Mouse (Mus musculus): ENCODE results near the gene Nceh1. TPM values are rescaled to one million over a fixed set of nuclear protein-coding genes. Genes with fewer than 3 reads are reported as not detected.

Gene Nceh1
- 18.2 and 32.5 TPM in 2 replicates for total RNA-seq (2014; rRNA removed)
- polyA plus RNA-seq (2012; rRNA removed) = 7.9 and 8.9 TPM in 2 replicates

DNA sequence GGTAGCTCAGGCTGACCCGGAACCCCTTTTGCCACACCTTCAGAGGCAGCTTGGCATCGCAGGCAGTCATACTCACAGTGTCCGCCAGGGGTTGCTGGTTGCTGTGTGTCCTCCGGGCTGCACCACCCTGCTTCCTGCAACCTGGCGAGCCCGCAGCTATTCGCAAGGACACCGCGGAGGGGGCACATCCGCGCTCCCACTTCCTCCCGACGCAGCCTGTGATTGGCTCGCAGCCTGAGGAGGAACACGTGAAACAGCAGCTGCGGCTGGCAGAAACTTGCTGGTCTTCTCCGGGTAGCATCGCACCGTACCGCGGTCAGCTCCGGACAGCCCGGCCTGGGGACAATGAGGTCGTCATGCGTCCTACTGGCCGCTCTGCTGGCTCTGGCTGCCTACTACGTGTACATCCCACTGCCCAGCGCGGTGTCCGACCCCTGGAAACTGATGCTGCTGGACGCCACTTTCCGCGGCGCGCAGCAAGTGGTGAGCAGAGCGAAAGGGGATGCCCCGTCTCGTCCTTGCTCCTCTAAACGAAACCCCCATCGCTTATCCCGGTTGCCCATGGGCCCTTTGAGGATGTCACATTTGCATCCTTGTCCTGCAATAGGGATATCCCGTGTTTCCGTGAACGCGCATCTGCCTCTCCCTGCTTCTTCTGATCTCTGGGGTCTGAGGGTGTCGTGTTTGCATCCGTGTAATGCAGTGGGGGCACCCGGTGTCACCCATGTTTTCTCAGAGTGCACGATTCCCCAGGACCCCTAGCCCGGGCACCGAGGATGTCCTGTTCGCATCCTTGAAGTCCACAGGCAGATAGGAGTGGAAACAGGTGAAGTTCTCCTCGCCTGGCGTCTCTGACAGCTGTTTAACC, at the start of gene Nceh1:
Gene Nceh1, plus strand, starts transcription at position 233 of the 868 bp plus-strand sequence.
- H3K36me3 ChIP-seq (ENCODE audit: control insufficient read depth, insufficient read depth, low read length) = no peaks in the 10 kb centered on the region
- peak; percentile 80 for DNase-seq (ENCODE audit: extremely low read depth, low read depth, low spot score)

GRCm38 (mm10) chr3:27140101-27140500, 42.7 kb upstream of the Nceh1 start:
- H3K79me2 ChIP-seq (ENCODE audit: control insufficient read depth, insufficient read depth, low read length) = no peaks in the 10 kb centered on the region
- peaks cover 3% of the 10 kb centered on the region; the same call in 1 of the 2 replicates for H3K4me1 ChIP-seq (ENCODE audit: control insufficient read depth, insufficient read depth, low read length)
- H3K36me3 ChIP-seq (ENCODE audit: control insufficient read depth, insufficient read depth, low read length) = peaks cover 2% of the 10 kb centered on the region; the same call in 1 of the 2 replicates
- 91% methylated on average over 8 of the region's 8 CpGs for WGBS
- no peak for TF ChIP-seq CTCF (IDR thresholded peaks at IDR 0.05; ENCODE audit: low read depth, low read length)
- TF ChIP-seq POLR2A (IDR thresholded peaks at IDR 0.05; ENCODE audit: extremely low read depth, insufficient read depth, low read length) = no peak
- no peak for DNase-seq (ENCODE audit: extremely low read depth, low read depth, low spot score)
- H3K4me3 ChIP-seq (ENCODE audit: insufficient read depth, low read depth, low read length) = no peak overlapping the region
- no peak overlapping the region for H3K9ac ChIP-seq (ENCODE audit: low read depth, low read length)
- H3K27me3 ChIP-seq (ENCODE audit: control insufficient read depth, insufficient read depth, low read length) = no peaks in the 10 kb centered on the region
- H3K27ac ChIP-seq (replicated peaks; ENCODE audit: insufficient read depth, low read depth, low read length) = no peak overlapping the region

More for the DNA sequence above, at the start of gene Nceh1:
- TF ChIP-seq CTCF (IDR thresholded peaks at IDR 0.05; ENCODE audit: low read depth, low read length) (peak; percentile 99), POLR2A (IDR thresholded peaks at IDR 0.05; ENCODE audit: extremely low read depth, insufficient read depth, low read length) (peak; percentile 46; the same call in 1 of the 2 replicates)
- no peaks in the 10 kb centered on the region for H3K27me3 ChIP-seq (ENCODE audit: control insufficient read depth, insufficient read depth, low read length)
- H3K4me3 ChIP-seq (ENCODE audit: insufficient read depth, low read depth, low read length) = peak within 1 kb of the TSS; percentile 77
- H3K79me2 ChIP-seq (ENCODE audit: control insufficient read depth, insufficient read depth, low read length) = peaks cover 9% of the 10 kb centered on the region; the same call in 1 of the 2 replicates
- H3K9ac ChIP-seq (ENCODE audit: low read depth, low read length) = peak within 1 kb of the TSS; percentile 81
- H3K27ac ChIP-seq (replicated peaks; ENCODE audit: insufficient read depth, low read depth, low read length) = peak within 1 kb of the TSS; percentile 30
- WGBS = under 1% methylated on average over 54 of the region's 54 CpGs
- H3K4me1 ChIP-seq (ENCODE audit: control insufficient read depth, insufficient read depth, low read length) = peaks cover 8% of the 10 kb centered on the region; the same call in 1 of the 2 replicates

GRCm38 (mm10) chr3:27143570-27143969, 39.2 kb upstream of the Nceh1 start:
- no peaks in the 10 kb centered on the region for H3K79me2 ChIP-seq (ENCODE audit: control insufficient read depth, insufficient read depth, low read length)
- no peak overlapping the region for H3K27ac ChIP-seq (replicated peaks; ENCODE audit: insufficient read depth, low read depth, low read length)
- DNase-seq (ENCODE audit: extremely low read depth, low read depth, low spot score) = no peak
- H3K9ac ChIP-seq (ENCODE audit: low read depth, low read length) = no peak overlapping the region
- H3K4me1 ChIP-seq (ENCODE audit: control insufficient read depth, insufficient read depth, low read length) = peaks cover 3% of the 10 kb centered on the region; the same call in 1 of the 2 replicates
- TF ChIP-seq CTCF (IDR thresholded peaks at IDR 0.05; ENCODE audit: low read depth, low read length) (no peak), POLR2A (IDR thresholded peaks at IDR 0.05; ENCODE audit: extremely low read depth, insufficient read depth, low read length) (no peak)
- WGBS = 92% methylated on average over 7 of the region's 7 CpGs
- no peaks in the 10 kb centered on the region for H3K36me3 ChIP-seq (ENCODE audit: control insufficient read depth, insufficient read depth, low read length)
- H3K4me3 ChIP-seq (ENCODE audit: insufficient read depth, low read depth, low read length) = no peak overlapping the region
- H3K27me3 ChIP-seq (ENCODE audit: control insufficient read depth, insufficient read depth, low read length) = no peaks in the 10 kb centered on the region

- Histone ChIP-seq H3K27me3 (ENCODE audit: control insufficient read depth, insufficient read depth, low read length) (no peaks in the 10 kb centered on the region), H3K9ac (ENCODE audit: low read depth, low read length) (peak overlapping the region; percentile 63), H3K27ac (replicated peaks; ENCODE audit: insufficient read depth, low read depth, low read length) (peak overlapping the region; percentile 53), H3K4me3 (ENCODE audit: insufficient read depth, low read depth, low read length) (no peak overlapping the region), H3K79me2 (ENCODE audit: control insufficient read depth, insufficient read depth, low read length) (no peaks in the 10 kb centered on the region), H3K4me1 (ENCODE audit: control insufficient read depth, insufficient read depth, low read length) (peaks cover 3% of the 10 kb centered on the region; the same call in 1 of the 2 replicates), H3K36me3 (ENCODE audit: control insufficient read depth, insufficient read depth, low read length) (no peaks in the 10 kb centered on the region)
- 0 out of 2 replicates have a peak, but pooled peaks have one; percentile 18 for TF ChIP-seq POLR2A (IDR thresholded peaks at IDR 0.05; ENCODE audit: extremely low read depth, insufficient read depth, low read length)
- TF ChIP-seq CTCF (IDR thresholded peaks at IDR 0.05; ENCODE audit: low read depth, low read length) = peak; percentile 6; the same call in 1 of the 2 replicates
- DNase-seq (ENCODE audit: extremely low read depth, low read depth, low spot score) = peak; percentile 99
- whole genome bisulfite sequencing = 9% methylated on average over 7 of the region's 7 CpGs
These were observed 37.0 kb upstream of the Nceh1 start for GRCm38 (mm10) chr3:27145733-27146132.

DNA sequence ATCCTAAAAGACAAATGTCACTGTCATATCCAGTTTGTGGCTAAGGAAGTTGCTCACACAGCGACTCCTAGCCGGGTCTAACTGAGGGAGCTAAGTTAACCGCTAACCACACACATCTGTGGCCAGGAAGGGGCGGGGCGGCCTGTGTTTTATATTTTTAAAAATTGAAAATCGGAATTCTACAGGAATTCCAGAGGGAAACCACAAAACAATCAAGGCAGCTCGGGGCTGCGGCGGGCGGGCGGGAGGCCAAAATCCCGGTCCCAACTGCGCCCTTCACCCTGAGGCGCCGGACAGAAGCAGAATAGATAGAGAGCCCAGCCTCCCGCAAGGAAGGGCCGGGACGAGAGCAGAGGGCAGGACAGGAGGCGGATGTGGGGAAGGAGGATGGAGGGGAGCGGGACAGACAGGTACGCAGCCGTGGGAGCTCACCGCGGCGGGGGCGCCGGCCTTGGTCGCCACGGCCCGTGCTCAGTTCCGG, 29.5 kb upstream of the Nceh1 start:
- Histone ChIP-seq H3K4me3 (ENCODE audit: insufficient read depth, low read depth, low read length) (peak overlapping the region; percentile 68), H3K4me1 (ENCODE audit: control insufficient read depth, insufficient read depth, low read length) (peaks cover 9% of the 10 kb centered on the region), H3K27me3 (ENCODE audit: control insufficient read depth, insufficient read depth, low read length) (no peaks in the 10 kb centered on the region), H3K27ac (replicated peaks; ENCODE audit: insufficient read depth, low read depth, low read length) (no peak overlapping the region), H3K36me3 (ENCODE audit: control insufficient read depth, insufficient read depth, low read length) (no peaks in the 10 kb centered on the region), H3K79me2 (ENCODE audit: control insufficient read depth, insufficient read depth, low read length) (no peaks in the 10 kb centered on the region), H3K9ac (ENCODE audit: low read depth, low read length) (peak overlapping the region; percentile 58)
- TF ChIP-seq POLR2A (IDR thresholded peaks at IDR 0.05; ENCODE audit: extremely low read depth, insufficient read depth, low read length) (no peak), CTCF (IDR thresholded peaks at IDR 0.05; ENCODE audit: low read depth, low read length) (no peak)
- WGBS = under 1% methylated on average over 30 of the region's 31 CpGs
- DNase-seq (ENCODE audit: extremely low read depth, low read depth, low spot score) = peak; percentile 36
